Mouse (Mus musculus) heart, embryonic 10.5 days (tissue): ENCODE measurements at regions not wholly inside any gene's neighbourhood (a gene's known extent, or its start where the extent isn't known, plus 50 kb on each side); places are given as distances from the start of the nearest gene placed in this dataset.

ENCODE experiments used
- DNase-seq: peaks from one replicate; pipeline ENCODE4 v3.0.0-alpha.2; 2017; ENCODE audit warnings: low spot score
- H3K27ac ChIP-seq: fragments of 300-500 bp; sonication (generic); 2 replicates; pipeline ENCODE4 v1.5.1; 2016; ENCODE audit warnings: mild to moderate bottlenecking
- H3K27me3 ChIP-seq: fragments of 300-500 bp; sonication (generic); 2 replicates; pipeline ENCODE4 v1.6.1; 2016; ENCODE audit warnings: mild to moderate bottlenecking; ENCODE audit not compliant: poor library complexity, insufficient read depth, severe bottlenecking
- H3K36me3 ChIP-seq: fragments of 300-500 bp; sonication (generic); 2 replicates; pipeline ENCODE4 v1.6.1; 2016; ENCODE audit warnings: mild to moderate bottlenecking, moderate library complexity
- H3K4me1 ChIP-seq: fragments of 300-500 bp; sonication (generic); 2 replicates; pipeline ENCODE4 v1.6.1; 2016; ENCODE audit warnings: mild to moderate bottlenecking
- H3K4me3 ChIP-seq: fragments of 300-500 bp; sonication (generic); 2 replicates; pipeline ENCODE4 v1.5.1; 2016; ENCODE audit warnings: mild to moderate bottlenecking, moderate library complexity
- H3K9me3 ChIP-seq: fragments of 300-500 bp; sonication (generic); 2 replicates; pipeline ENCODE4 v1.6.1; 2016; ENCODE audit warnings: mild to moderate bottlenecking, moderate library complexity
- WGBS: fragments of 180-500 bp; shearing (Covaris S2); methylation state at CpG from one replicate; pipeline ENCODE4 v1.1.7; 2016; 5-methylcytosine and 5-hydroxymethylcytosine counted together

DNA sequence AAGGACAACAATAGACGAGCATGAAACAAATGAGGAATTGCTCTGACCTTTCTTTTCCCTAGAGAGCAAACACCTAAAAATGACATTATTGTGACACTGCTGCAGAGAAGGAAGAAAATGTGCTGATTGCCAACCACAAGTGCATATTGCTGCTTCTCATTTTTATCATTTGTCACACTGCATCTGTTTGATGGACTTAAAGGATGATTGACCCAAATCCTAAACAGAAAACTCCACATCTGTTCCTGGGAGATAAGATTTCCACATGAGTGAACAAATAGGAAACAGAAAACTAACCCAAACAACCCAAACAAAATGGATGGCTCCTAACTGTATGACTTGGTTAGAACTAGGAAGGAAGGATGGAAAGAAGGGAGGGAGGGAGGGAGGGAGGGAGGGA is 118.5 kb downstream of the Ccdc50 start:
- Histone ChIP-seq H3K27me3 (no peaks in the 10 kb centered on the region), H3K4me3 (no peak overlapping the region), H3K36me3 (no peaks in the 10 kb centered on the region), H3K27ac (no peak overlapping the region), H3K9me3 (no peaks in the 10 kb centered on the region), H3K4me1 (no peaks in the 10 kb centered on the region)
- 50% methylated on average over 1 of the region's 1 CpGs for WGBS
- no peak for DNase-seq

DNA sequence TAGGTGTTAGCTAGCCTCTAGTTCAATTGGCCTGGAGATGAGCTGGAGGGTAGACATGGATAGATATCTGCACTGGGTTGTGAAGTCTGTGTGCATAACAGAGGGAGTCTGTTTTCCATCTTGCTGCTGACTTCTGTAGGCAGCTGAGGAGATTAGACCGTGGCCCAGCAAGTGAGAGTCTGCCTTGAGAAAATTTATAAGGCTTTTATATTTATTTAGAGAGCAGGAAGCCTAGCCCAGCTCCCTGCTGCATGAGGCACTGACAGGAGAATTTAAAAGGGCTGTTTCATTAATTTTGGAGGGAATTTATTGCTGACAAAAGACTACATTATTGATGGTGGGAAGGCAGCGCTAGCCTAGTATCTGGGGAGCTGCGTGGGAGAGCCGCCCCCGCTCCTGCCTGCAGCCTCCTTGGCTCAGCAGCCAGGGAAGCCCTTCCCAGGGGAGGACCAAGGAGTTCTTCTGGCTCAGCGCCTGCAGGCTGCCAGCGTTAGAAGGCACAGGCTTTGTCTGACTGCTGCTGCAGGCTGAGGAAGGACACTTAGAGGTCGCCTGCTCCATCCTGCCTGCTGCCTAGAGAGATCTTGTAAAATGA is 135.0 kb downstream of the Ccdc50 start:
- Histone ChIP-seq H3K9me3 (no peaks in the 10 kb centered on the region), H3K27ac (no peak overlapping the region), H3K27me3 (no peaks in the 10 kb centered on the region), H3K36me3 (no peaks in the 10 kb centered on the region), H3K4me3 (no peak overlapping the region), H3K4me1 (peaks cover 6% of the 10 kb centered on the region; the same call in 1 of the 2 replicates)
- DNase-seq, result peak; percentile 81
- WGBS, result 40% methylated on average over 8 of the region's 8 CpGs

DNA sequence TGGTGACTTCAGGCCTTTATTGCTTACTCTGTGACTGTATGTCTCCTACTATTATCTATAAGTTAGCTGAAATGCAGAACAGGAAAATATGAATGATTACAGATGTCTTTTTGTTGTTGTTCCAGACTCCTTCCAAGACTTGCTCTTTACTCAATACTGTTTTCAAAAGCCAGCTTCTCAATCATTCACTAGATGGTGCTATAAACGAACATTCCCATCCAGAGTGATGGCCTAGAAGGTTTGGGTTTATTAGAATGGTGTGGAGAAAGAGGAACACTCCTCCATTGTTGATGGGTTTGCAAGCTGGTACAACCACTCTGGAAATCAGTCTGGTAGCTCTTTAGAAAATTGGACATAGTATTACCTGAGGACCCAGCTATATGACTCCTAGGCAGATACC is 138.0 kb downstream of the Ccdc50 start:
- H3K27me3 ChIP-seq, result no peaks in the 10 kb centered on the region
- H3K4me1 ChIP-seq, result peaks cover 6% of the 10 kb centered on the region; the same call in 1 of the 2 replicates
- 31% methylated on average over 1 of the region's 1 CpGs for WGBS
- no peak overlapping the region for H3K27ac ChIP-seq
- H3K9me3 ChIP-seq, result no peaks in the 10 kb centered on the region
- no peak overlapping the region for H3K4me3 ChIP-seq
- DNase-seq, result no peak
- H3K36me3 ChIP-seq, result no peaks in the 10 kb centered on the region

DNA sequence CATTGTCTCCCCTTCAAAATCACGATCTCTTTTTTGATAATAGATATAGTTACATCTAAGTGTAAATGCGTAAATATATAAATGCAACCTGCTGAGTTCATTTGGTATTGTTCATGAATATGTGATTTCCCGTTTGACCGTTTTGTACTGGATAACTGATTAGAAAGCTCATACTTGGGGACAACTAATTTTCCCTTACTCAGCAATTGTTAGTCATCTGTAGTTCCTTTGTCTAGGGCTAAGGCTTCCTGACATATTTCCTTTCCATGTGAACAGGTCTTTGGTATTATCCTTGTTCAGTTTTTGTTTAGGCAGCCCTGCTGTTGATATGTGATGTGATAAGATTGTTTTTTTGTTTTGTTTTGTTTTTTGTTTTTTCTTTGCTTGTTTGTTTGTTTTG is 142.0 kb downstream of the Ccdc50 start:
- Histone ChIP-seq H3K36me3 (no peaks in the 10 kb centered on the region), H3K4me1 (no peaks in the 10 kb centered on the region), H3K4me3 (no peak overlapping the region), H3K27me3 (no peaks in the 10 kb centered on the region), H3K27ac (no peak overlapping the region), H3K9me3 (no peaks in the 10 kb centered on the region)
- DNase-seq, result no peak
- WGBS, result 90% methylated on average over 4 of the region's 4 CpGs
